Mouse (Mus musculus): ENCODE measurements at regions not wholly inside any gene's neighbourhood (a gene's known extent, or its start where the extent isn't known, plus 50 kb on each side); places are given as distances from the start of the nearest gene placed in this dataset.
A peak's percentile ranks its signal among the peaks of the same experiment; 100 is the strongest.

GRCm38 (mm10) chr7:83204701-83205100 lies 337.6 kb downstream of the Mex3b start:
- intact Hi-C loops (cut with DNase I), result loop anchor here (5.0 to 10.0 kb wide), 3 partner anchors 190 to 348 kb away; partner anchors contain the start of gene Mex3b
- DNase-seq (ENCODE audit: extremely low spot score in 1 of 2, low spot score in 2 of 2), result peak in 1 of 2 experiments; percentile 28

- DNase-seq (ENCODE audit: extremely low spot score in 1 of 2, low spot score in 2 of 2), result no peak
- intact Hi-C loops (cut with DNase I), result loop anchor here (10.0 kb wide), 1 partner anchor 192 kb away; no protein-coding TSS in a partner anchor
Measured at GRCm38 (mm10) chr7:83206999-83207398, 339.9 kb downstream of the Mex3b start.

- DNase-seq (ENCODE audit: extremely low spot score in 1 of 2, low spot score in 2 of 2), result no peak
- intact Hi-C loops (cut with DNase I), result no loop called here
Measured at GRCm38 (mm10) chr7:83211611-83212010, 344.5 kb downstream of the Mex3b start.

- no peak for DNase-seq (ENCODE audit: extremely low spot score in 1 of 2, low spot score in 2 of 2)
- intact Hi-C loops (cut with DNase I), result no loop called here
Measured at GRCm38 (mm10) chr7:83222029-83222722, 355.0 kb downstream of the Mex3b start.

GRCm38 (mm10) chr7:83227262-83228108 lies 357.2 kb upstream of the Tmc3 start:
- DNase-seq (ENCODE audit: extremely low spot score in 1 of 2, low spot score in 2 of 2), result no peak
- intact Hi-C loops (cut with DNase I), result no loop called here

- intact Hi-C loops (cut with DNase I), result no loop called here
- peak; percentile 22 to 40 for DNase-seq (ENCODE audit: extremely low spot score in 1 of 2, low spot score in 2 of 2)
Measured at GRCm38 (mm10) chr7:83230496-83231325, 354.0 kb upstream of the Tmc3 start.

GRCm38 (mm10) chr7:83235659-83236058 lies 349.1 kb upstream of the Tmc3 start:
- DNase-seq (ENCODE audit: extremely low spot score in 1 of 2, low spot score in 2 of 2), result no peak
- intact Hi-C loops (cut with DNase I), result no loop called here

- intact Hi-C loops (cut with DNase I), result no loop called here
Measured at GRCm38 (mm10) chr7:83237336-83237735, 347.4 kb upstream of the Tmc3 start.

GRCm38 (mm10) chr7:83238091-83238490 lies 346.6 kb upstream of the Tmc3 start:
- intact Hi-C loops (cut with DNase I), result no loop called here
- DNase-seq (ENCODE audit: extremely low spot score in 1 of 2, low spot score in 2 of 2), result no peak

More at GRCm38 (mm10) chr7:83237336-83237735, 347.4 kb upstream of the Tmc3 start:
- no peak for DNase-seq (ENCODE audit: extremely low spot score in 1 of 2, low spot score in 2 of 2)

GRCm38 (mm10) chr7:83242233-83242632 lies 342.5 kb upstream of the Tmc3 start:
- DNase-seq (ENCODE audit: extremely low spot score in 1 of 2, low spot score in 2 of 2), result no peak
- intact Hi-C loops (cut with DNase I), result no loop called here

- intact Hi-C loops (cut with DNase I), result no loop called here
- DNase-seq (ENCODE audit: extremely low spot score in 1 of 2, low spot score in 2 of 2), result no peak
Measured at GRCm38 (mm10) chr7:83245867-83246266, 338.9 kb upstream of the Tmc3 start.

GRCm38 (mm10) chr7:83251995-83252563 lies 332.6 kb upstream of the Tmc3 start:
- no peak for DNase-seq (ENCODE audit: extremely low spot score in 1 of 2, low spot score in 2 of 2)
- intact Hi-C loops (cut with DNase I), result no loop called here

GRCm38 (mm10) chr7:83253001-83253400 lies 331.7 kb upstream of the Tmc3 start:
- intact Hi-C loops (cut with DNase I), result no loop called here
- DNase-seq (ENCODE audit: extremely low spot score in 1 of 2, low spot score in 2 of 2), result no peak

- intact Hi-C loops (cut with DNase I), result no loop called here
Measured at GRCm38 (mm10) chr7:83253432-83253831, 331.3 kb upstream of the Tmc3 start.

GRCm38 (mm10) chr7:83254411-83254810 lies 330.3 kb upstream of the Tmc3 start:
- no peak for DNase-seq (ENCODE audit: extremely low spot score in 1 of 2, low spot score in 2 of 2)
- intact Hi-C loops (cut with DNase I), result no loop called here

More at GRCm38 (mm10) chr7:83253432-83253831, 331.3 kb upstream of the Tmc3 start:
- no peak for DNase-seq (ENCODE audit: extremely low spot score in 1 of 2, low spot score in 2 of 2)

- DNase-seq (ENCODE audit: extremely low spot score in 1 of 2, low spot score in 2 of 2), result no peak
- intact Hi-C loops (cut with DNase I), result no loop called here
Measured at GRCm38 (mm10) chr7:83256236-83256784, 328.4 kb upstream of the Tmc3 start.

- intact Hi-C loops (cut with DNase I), result no loop called here
- DNase-seq (ENCODE audit: extremely low spot score in 1 of 2, low spot score in 2 of 2), result no peak
Measured at GRCm38 (mm10) chr7:83258363-83258916, 326.3 kb upstream of the Tmc3 start.

- intact Hi-C loops (cut with DNase I), result no loop called here
Measured at GRCm38 (mm10) chr7:83261489-83261888, 323.2 kb upstream of the Tmc3 start.

More at GRCm38 (mm10) chr7:83261489-83261888, 323.2 kb upstream of the Tmc3 start:
- DNase-seq (ENCODE audit: extremely low spot score in 1 of 2, low spot score in 2 of 2), result no peak
